Mouse (Mus musculus) fibroblast of lung, adult 2 months (primary cell): ENCODE results near the gene Tnr.

ENCODE experiments used
- DNase-seq: peaks from one replicate; pipeline ENCODE4 v3.0.0-alpha.2; 2011; ENCODE audit warnings: low read depth

The Tnr gene

DNA sequence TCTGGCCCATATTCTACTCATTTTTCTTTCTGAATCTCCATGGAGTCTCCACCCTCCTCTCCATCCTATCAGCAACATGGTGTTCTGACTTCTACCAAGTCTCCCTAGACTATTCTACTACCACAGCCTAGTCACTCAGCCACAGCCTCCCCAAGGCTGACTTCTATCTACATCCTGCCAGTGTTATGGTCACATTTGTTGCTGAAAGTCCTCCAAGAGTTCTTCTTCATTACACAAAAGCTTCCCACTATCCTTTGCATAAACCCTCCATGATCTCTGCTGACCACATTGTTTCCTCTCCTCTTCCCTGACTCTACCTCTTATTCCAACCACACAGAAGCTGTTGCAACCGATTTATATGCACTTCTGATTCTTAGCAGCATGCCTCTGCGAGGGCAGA is 272.5 kb downstream of the Tnr start:
- DNase-seq: no peak

DNA sequence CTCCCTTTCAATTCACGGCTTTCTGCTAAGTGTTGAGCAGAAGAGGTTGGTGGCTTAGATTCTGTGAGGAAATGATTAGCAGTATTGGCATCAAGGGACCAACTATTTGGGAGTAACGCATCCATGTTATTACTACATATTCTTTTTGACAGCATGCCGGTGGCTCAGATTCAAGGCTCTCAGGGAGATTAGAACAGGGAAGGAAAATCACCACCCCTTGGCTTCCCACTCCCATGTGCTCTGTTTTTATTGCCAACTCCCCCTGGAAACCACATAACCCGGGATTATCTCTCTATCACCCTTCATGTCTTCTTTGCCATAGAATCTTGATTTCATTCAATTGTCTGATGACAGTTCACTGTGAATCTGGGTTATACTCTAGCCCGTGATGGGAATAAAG is 276.8 kb downstream of the Tnr start:
- no peak for DNase-seq

DNA sequence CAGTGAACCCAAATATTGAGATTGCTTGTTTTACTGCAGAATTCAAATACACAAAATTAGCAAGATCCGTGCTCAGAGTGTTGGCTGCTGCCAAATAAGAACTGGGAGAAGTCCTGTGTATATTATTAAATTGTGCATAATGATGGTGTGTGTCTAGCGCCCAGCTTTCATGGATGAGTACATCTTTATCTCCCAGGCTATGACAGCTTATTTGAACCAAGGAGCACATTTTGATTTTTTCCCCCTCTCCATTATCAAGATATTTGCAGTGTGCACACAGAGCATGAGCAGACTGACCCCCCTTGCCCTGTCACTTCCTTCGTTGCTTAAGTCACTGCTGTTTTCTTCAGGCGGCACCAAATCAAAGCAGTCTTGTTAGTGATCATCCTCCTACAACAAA is 278.2 kb downstream of the Tnr start:
- DNase-seq: no peak

DNA sequence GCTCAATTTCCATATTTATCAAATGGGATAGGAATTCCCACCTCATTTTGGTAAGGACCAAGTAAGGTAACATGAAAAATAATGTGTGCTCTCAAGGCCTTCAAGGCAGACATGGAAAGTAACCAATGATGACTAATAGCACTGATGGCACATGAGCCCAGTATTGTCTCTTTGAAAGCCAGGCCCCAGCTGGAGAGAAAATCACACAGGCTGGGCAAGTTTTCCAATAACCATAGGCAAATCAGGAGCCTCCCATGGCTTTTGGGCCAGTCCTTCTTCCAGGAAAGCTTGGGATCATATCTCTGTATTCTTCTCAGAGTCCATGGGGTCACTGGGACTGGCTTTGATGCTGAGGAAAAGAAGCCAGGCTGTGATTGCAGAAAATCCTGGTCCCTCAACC is 280.1 kb downstream of the Tnr start:
- DNase-seq: no peak

DNA sequence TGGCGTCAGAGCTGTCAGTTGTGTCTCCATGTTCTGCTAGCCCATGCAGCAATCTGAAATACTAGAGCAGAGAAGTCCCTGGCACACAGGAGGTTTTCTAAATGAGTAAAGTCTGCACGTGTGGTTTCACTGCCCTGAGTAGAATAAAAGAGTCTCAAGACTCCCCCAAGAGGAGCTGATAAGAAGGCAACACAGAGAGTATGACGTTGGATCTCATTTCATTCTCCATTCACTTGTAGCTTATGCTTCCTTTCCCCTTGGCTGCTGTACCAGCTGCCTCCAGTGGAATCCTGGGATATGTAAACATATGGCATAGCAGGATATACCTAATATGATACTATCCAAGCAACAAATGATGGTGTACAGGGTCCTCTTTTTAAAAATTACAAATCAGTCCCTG is 285.9 kb downstream of the Tnr start:
- no peak for DNase-seq

DNA sequence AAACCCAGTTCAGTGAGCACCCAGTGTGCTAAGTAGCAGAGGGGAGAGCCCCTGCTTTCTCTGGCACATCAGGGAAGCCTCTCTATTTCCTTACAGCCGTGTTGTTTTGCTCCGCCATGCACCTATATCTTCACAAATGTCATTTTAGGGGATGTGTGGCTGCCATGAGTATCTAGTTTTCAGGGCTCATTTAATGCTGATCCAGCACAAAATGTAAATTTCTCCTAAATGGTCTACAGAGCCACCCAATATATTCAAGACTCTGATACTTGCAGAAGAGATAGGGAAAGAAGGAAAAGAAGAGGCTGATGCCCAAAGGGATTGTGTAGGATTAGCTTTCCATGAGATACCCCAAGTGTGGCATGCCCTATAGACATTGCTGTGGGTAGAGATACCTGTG is 288.2 kb downstream of the Tnr start:
- DNase-seq: no peak

DNA sequence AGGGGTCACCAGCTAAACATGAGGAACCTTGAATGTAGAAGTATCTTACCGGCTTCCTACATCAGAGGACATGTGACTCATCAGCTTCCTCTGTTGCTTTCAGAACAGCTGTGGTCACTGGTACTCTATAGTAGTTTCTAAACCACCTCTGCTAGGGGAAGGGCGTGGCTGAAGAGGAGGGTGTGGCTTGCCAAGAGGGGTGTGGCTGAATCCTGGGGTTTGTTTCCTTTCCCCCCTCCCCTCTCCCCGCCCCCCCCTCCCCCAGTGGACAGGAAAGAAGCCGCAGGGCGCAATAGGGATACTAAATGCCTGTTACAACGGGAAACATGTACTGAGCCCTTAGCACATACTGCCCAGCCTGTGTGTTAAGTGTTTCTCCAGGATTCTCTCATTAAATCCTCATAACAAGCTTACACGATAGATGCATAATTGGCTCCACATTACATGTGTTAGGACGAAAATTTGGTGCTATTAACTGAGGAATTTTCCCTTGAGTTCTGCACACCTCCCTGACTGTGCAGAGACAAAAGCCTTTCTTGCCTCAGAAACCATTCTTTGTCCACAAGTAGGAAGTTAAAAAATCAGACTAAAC is 289.3 kb downstream of the Tnr start:
- DNase-seq: no peak

DNA sequence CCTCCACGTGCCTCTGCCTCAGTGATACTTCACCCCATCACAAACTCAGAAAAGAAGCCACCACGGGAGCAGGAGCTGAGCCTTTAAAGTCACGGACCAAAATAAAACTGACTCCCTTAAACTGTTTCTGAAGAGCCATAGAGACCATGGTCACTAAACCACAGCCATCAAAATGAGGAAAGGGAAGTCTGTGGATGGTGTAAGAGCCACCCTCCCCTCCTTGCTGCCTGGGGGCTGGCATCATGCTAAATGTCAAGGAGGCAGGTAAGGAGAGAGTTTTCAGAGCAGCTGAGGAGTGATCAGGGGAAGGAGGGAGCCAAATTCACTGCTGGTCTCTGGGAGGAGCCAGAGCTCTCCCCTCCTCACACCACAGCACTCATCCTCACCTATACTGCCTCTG is 290.8 kb downstream of the Tnr start:
- no peak for DNase-seq

DNA sequence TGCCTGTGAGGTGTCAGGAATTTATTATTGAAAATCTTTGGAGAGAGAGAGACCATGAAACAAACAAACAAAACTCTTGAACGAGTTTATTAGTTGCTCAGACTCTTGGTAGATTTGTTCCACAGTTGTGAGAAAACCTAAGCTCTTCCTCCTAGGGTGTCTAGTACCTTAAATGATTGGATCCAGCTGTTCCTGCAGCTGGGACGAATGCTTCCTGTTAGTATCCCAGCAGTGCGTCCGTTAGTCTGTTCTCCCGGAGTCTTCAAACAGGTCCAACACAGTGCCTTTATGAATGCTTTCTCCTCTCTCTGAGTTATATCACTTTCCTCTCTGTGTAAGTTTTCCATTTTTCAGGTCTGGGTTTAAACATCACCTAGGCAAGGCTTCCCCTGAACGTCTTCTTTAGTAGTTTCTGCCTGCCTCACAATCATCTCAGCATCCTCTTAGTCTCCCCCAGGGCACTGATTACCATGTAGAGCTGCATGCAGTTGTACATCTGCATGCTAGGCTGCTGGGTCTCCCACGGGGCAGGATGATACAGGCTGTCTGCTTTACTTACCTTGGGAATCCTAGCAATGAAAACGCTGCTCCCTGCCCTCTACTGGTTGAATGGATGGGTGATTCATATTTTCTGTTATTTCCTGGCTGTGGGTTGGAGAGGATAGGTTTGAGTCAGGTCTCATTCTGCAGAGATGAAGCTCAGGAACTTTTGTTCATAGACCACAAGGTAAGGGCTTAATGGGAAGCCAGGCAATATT is 293.2 kb downstream of the Tnr start:
- DNase-seq: peak; percentile 11

DNA sequence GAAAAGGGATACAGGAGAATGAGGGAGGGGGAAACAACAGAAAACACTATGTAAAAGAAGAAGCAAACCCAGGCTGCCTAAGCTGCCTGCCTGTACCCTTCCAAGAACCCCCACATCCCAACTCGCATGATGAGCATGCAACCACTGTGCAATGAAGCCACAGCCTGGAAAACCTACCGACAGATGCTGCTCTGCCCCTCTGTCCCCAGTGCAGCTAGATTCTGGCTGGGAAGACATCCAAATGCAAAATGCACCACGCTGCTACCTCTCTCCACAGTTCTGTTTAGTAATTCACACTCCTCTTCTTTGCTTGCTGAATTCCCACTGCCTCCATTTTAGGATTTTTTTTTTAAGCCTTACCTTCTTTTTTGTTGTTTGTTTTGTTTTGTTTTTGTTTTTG is 295.9 kb downstream of the Tnr start:
- no peak for DNase-seq

DNA sequence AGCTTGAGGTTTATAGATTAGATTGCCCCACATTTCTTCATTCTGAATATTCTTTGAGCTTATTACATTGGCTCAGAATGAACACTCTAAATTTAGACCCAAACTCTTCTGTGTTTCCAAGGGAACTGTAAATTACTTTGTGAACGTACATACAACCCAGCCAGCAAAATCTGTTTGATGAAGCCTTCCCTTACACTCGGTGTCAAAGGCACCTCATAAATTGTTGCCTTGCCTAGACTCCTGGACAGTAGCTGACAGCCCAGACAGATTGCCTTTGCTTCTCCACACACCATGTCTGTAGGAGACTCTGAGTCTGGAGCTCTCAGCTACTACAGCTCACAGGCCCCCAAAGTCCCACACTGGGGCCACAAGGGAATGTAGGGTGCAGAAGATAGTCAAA is 298.8 kb downstream of the Tnr start:
- DNase-seq: no peak

DNA sequence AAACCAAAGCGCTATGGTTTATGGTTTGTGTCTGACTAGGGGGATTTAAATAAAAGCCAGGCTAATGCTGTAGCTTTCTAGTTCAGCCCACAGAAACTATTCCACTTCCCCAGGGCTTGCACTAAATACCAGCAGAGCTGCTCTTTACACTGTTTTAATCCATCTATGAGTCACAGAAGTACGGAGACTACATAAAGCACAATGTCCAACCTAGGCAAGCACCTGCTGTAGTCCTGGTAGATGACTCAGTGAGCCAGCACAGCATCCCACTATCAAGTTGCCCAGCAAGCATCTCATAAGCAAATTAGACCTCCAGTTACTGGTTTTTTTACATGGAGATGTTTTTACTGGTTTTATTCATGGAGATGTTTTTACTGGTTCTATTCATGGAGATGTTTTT is 305.0 kb downstream of the Tnr start:
- DNase-seq: no peak

DNA sequence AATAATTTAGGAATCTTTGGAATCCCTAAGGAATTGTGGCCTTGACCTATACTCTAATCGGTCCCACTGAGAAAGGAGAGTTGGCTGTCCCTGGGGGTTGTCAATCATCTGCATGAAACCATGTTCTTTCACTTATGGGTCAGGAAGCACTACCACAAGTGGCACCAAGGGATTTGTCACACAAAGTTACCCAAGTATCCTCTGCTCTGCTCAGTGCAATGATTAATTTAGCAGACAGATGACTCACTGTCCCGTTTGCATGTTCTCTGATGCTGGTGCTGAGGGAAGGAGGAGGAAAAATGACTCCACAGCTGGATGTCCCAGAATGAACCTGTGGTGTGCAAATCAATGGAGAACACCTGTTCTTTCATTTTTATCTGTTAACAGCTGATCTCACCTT is 309.6 kb downstream of the Tnr start:
- DNase-seq: peak; percentile 8

DNA sequence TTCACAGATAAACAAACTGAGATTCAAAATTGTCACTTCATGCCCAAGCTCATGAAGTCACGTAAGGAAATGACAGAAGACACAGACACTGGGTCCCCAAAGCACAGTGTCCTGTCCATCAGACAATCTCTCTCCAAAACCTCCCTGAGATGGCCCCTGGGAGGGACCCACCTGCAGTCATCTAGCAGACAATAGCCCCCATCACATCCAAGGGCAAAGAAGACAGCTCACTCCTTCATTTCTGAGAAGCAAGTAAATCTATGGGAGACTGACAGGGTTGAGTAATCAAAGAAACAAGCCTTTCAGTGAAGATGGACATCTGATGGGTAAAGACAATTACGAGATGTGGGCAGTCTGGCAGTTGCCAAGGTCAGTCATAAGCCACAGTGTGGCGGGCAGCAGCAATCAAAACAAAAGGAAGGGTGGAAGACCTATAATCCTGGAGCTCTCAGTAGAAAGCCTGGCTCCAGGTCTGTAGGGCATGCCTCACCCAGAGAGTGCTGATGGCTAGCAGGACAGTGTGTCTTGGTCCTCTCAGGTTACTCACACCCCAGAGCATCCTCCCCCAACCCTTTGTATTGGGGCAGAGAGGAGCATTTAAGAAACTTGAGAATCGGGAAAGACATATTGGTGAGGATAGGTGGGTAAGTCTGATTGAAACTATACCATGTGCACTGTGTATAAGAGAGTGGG is 310.2 kb downstream of the Tnr start:
- DNase-seq: no peak

DNA sequence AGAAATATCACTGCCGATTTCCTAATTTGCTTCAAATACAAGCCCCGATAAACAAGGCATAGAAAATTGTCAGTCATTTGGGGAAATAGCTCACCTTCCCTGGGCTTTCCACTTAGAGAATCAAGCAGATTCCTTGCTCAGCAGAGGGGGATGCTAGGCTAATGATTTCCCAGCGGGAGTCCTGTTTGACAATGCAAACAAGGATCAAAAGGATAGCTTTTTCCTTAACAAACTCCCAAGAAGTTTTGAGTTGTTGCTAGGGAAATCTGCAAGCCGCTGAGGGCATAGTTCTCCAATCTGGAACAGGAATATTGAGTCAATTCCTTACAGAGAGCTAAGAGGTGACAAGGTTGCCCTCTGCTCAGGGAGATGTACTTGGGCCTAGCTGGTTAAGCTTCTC is 311.6 kb downstream of the Tnr start:
- no peak for DNase-seq

DNA sequence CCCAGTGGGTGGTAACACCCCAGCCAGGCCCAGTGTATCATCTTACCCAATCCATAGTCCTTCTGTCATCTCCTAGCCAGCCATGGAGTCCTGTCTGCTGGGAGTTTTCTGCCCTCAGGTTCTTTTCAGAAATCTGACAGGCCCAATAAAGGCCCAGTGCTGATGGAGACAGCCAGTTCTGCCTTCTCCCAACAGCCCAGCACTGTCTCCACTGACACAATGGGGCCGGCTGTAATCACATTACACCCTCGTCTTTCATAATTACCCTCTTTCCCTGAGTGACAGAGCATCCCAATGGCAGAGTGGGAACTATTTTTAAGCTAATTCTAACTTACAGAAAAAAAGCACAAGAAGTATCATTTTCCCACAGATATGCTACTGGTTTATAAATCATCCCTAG is 316.8 kb downstream of the Tnr start:
- no peak for DNase-seq

DNA sequence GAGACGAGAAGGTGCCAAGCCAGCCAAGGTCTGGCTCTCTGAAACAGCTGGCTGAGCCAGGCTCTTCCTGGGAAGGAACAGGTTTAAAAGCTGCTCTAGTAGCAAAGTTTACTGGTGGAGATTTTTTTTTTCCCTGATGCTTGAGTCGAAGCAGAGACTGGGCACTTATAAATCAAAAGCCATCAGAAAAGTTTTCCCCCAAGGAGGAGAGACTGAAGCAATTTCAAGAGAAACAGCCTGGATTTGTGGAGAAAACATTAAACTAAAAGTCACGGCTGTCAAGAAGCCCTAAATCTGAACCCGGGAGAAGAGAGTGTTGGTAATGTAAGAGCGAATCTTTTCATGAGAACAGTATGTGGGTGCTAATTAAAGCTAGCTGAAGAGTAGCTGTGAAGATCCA is 319.3 kb downstream of the Tnr start:
- no peak for DNase-seq

DNA sequence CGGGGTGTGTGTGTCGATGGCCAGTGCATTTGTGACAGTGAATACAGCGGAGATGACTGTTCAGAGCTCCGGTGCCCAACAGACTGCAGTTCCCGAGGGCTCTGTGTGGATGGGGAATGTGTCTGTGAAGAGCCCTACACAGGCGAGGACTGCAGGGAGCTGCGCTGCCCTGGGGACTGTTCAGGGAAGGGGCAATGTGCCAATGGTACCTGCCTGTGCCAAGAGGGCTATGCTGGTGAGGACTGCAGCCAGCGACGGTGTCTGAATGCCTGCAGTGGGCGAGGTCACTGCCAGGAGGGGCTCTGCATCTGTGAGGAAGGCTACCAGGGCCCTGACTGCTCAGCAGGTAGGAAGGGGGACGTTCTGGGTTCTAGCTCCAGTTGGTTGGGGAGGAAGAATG is 328.5 kb downstream of the Tnr start:
- no peak for DNase-seq

DNA sequence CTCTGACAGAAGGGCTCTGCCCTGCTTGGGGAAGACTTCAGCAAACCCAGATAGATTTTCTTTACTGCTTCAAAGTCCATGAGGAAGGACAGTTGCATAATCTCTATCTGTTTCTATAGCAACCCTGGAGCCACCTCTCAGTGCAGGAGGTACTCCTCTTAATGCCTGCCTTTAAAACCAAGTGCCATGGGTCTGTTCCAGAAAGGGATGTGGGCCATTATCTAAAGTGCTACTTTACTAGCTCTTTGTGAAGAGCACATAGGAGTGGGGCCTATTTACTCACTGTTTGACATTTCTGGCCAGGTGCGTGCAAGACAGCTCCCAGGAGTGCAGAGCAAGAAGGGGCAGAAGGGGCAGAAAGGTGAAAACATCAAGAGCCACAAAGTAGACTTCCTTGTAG is 330.7 kb downstream of the Tnr start:
- DNase-seq: no peak

DNA sequence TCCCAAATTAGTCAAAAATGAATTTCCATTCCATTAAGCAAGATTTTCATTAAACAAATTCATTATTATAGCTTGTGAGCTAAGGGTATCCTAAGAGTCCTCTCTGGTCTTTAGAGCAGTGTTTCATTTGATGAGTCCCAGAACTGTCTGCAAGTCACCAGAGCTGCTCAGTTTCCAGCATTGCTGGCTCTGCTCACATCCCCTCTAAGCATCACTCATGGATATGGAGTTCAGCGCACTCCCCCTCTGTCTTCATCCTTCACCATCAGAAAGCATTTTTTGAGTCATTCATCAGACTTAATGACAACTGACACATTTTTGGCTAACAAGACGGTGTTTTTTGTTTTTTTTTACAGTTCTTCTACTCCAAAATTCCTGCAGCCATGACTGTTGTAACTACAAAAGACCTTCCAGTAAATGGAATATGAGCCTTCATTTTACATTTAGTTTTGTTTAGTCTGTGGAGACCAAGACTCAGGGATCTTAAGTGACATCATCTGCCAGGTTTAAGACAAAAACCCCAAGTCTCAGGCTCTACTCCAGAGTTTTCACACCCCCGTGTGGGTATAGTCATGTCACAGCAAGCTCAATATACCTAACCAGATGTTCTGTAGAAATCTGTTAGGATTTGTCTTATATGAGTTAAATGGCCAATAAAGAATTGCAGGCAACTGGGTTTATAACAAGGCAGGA is 338.4 kb downstream of the Tnr start:
- peak; percentile 51 for DNase-seq

DNA sequence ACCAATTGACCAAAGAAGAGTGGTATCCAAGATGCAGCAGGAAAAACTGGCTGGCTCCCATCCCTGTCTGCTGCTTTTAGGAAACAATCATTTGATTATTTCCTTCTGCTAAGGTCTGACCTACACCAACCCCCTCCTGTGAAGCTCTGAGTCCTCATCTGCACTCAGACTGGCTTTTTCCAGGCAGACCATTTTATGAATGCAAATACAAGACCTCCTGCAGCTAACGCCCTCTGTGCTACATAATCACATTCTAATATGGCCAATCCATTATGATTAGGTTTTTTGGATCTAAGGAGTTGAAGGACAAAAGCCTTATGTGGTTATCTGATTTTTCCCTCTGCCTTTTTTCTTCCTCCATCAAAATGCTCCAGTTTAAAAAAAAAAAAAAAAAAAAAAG is 342.1 kb downstream of the Tnr start:
- DNase-seq: no peak

DNA sequence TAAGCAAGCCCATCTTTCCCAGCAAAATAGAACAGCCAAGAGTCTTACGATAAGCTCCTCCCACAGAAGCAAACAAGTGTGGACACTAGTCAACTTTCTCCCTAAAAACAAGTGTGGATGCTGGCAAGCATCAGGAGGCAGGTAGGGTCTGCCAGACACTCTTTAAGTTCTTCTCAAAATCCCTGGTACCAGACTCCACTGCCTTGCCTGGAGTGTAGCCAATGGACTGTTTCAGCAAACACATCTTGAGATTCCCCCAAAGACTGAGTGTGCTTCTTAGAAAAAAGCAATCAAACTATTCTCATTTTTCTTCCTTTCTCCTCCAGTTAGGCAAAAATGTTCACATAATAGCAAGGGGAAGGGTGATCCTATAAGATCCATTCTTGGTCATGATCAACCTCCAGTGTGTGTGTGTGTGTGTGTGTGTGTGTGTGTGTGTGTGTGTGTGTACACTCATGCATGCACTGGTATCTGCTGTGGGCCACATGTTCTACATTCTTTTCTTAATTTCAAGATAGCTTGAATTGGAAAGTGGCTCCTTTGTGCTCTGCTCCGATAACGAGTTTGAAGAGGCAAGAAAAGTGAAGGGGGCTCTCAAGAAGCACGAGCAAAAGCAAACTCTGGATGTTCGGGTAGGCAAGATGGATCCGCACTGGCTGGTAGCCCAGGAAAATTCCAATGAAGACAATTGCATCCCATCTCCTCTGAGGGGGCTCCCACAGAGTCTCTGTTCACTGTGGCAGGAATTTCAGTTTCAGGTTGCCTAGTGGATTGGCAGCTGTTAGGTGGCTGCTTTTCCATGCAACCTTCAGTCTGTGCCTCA is 346.3 kb downstream of the Tnr start:
- no peak for DNase-seq
